Mouse (Mus musculus) bone marrow, adult 2 months (tissue): ENCODE data around the gene Col4a1.

Source experiments
- CTCF ChIP-seq: fragments of 200-500 bp; IDR thresholded peaks from 2 replicates; pipeline ENCODE4 v1.5.1; 2011; ENCODE audit warnings: low read length, control low read depth; ENCODE audit not compliant: control insufficient read depth, insufficient read depth
- POLR2A ChIP-seq: fragments of 200-500 bp; IDR thresholded peaks from 2 replicates; pipeline ENCODE4 v1.6.1; 2011; ENCODE audit warnings: low read depth, mild to moderate bottlenecking, control low read depth, low read length, borderline replicate concordance; ENCODE audit not compliant: control insufficient read depth

GRCm38 (mm10) chr8:11258517-11259136 is 54.0 kb downstream of the Col4a1 start:
- TF ChIP-seq POLR2A (no peak), CTCF (no peak)
